Mouse (Mus musculus) spleen, adult 2 months (tissue): ENCODE data around the gene Kcnh7.

Experiments used
- CTCF ChIP-seq: fragments of 200-500 bp; IDR thresholded peaks from 2 replicates; pipeline ENCODE4 v1.5.1; 2011; ENCODE audit warnings: mild to moderate bottlenecking, inconsistent platforms; ENCODE audit not compliant: insufficient read depth, insufficient read length, insufficient replicate concordance; ENCODE audit errors: extremely low read depth
- POLR2A ChIP-seq: fragments of 200-500 bp; IDR thresholded peaks from 2 replicates; pipeline ENCODE4 v1.6.1; 2011; ENCODE audit warnings: low read depth, low read length, inconsistent platforms

DNA sequence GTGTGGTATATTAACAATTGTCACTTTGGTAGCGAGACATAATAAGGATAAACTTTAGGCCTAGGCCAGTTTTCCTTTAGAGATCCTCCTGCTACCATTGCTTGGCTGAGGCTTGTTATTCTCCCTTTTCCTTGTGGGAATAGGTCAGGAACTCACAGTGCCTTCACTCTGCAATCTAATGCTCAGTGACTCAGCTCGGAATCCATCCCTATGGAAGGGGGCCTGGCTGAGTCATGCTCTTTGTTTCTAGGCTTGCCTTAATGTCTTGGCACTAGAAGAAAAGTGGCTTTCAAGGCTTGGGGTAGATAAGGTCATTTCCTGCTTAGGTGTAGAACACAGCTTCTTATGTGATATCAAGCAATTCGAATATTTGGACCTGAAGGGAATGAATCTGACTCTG is 255.6 kb downstream of the Kcnh7 start:
- TF ChIP-seq CTCF (no peak), POLR2A (no peak)
